Comparison of ENCODE assay signal across 8 mouse cellular contexts in genomic region chr11:60046058-60046735, GRCm38 (mm10). TPM values are rescaled to one million over a fixed set of nuclear protein-coding genes. Genes with fewer than 3 reads are reported as not detected.
A peak's percentile ranks its signal among the peaks of the same experiment; 100 is the strongest.
DNase-seq lines count a peak whose midpoint lies in the region; ATAC-seq and TF ChIP-seq lines count a peak whose summit lies in the region.

Gene Pemt, minus strand, starts transcription at chr11:60046489.

- H3K27me3 ChIP-seq in hindbrain, embryonic 10.5 days (ENCODE audit: insufficient read depth, poor library complexity, severe bottlenecking): no peaks in the 10 kb centered on the region
- no peaks in the 10 kb centered on the region for H3K27me3 ChIP-seq in lung, postnatal 0 days (replicated peaks; ENCODE audit: insufficient read depth, low read length)

- TF ChIP-seq EP300 in lung, postnatal 0 days (IDR thresholded peaks at IDR 0.05): no peak

- under 1% methylated on average over 44 of the region's 44 CpGs for WGBS in hindbrain, embryonic 10.5 days
- WGBS in lung, postnatal 0 days: under 1% methylated on average over 44 of the region's 44 CpGs

- peak within 1 kb of the TSS; percentile 60 for H3K4me3 ChIP-seq in hindbrain, embryonic 10.5 days
- H3K4me3 ChIP-seq in lung, postnatal 0 days (ENCODE audit: low read depth, low read length): peak within 1 kb of the TSS; percentile 50

- H3K9me3 ChIP-seq in hindbrain, embryonic 10.5 days: no peaks in the 10 kb centered on the region
- H3K9me3 ChIP-seq in lung, postnatal 0 days (ENCODE audit: low read length): no peaks in the 10 kb centered on the region

- H3K4me1 ChIP-seq in hindbrain, embryonic 10.5 days (replicated peaks): peaks cover 8% of the 10 kb centered on the region
- H3K4me1 ChIP-seq in lung, postnatal 0 days (ENCODE audit: insufficient read depth, low read depth, low read length): no peaks in the 10 kb centered on the region; the same call in 1 of the 2 replicates

- peak; percentile 97 for ATAC-seq in frontal cortex, adult (ENCODE audit: low TSS enrichment)
- ATAC-seq in lung, postnatal 0 days: peak; percentile 99

- H3K36me3 ChIP-seq in hindbrain, embryonic 10.5 days: no peaks in the 10 kb centered on the region
- no peaks in the 10 kb centered on the region for H3K36me3 ChIP-seq in lung, postnatal 0 days (ENCODE audit: insufficient read depth, low read length)

- peak within 1 kb of the TSS; percentile 61 for H3K4me2 ChIP-seq in lung, postnatal 0 days (replicated peaks; ENCODE audit: low read depth, low read length)

- peak; percentile 99 for DNase-seq in MN1 (ENCODE audit: low spot score)
- DNase-seq in cerebellum, adult 9-10 months: peak; percentile 99
- DNase-seq in hindbrain, embryonic 10.5 days (ENCODE audit: low spot score): peak; percentile 96
- peak; percentile 98 for DNase-seq in layer of hippocampus, adult 9-11 months
- DNase-seq in lung, postnatal 0 days (ENCODE audit: low spot score): peak; percentile 98
- DNase-seq in ovary, postnatal 14 days (ENCODE audit: low spot score): peak; percentile 91
- DNase-seq in thymus, postnatal 14 days: peak; percentile 98

- peak; percentile 72 for TF ChIP-seq CTCF in lung, postnatal 0 days (IDR thresholded peaks at IDR 0.05)

- H3K9ac ChIP-seq in lung, postnatal 0 days (replicated peaks; ENCODE audit: low read depth): peak within 1 kb of the TSS; percentile 24; the same call in 1 of the 2 replicates

- peak within 1 kb of the TSS; percentile 91 for H3K27ac ChIP-seq in hindbrain, embryonic 10.5 days
- peak within 1 kb of the TSS; percentile 78 for H3K27ac ChIP-seq in lung, postnatal 0 days (ENCODE audit: low read length)

RNA-seq across cellular contexts. Expression of gene Pemt, which starts in this region (rescaled TPM):
- polyA plus RNA-seq in hindbrain, embryonic 10.5 days (2016; fragmentation: Nextera tagmentation; extraction: Ambion mirVana): 8.3 and 9.2 TPM in 2 replicates
- 5.0 and 6.0 TPM in 2 replicates for polyA plus RNA-seq in lung, postnatal 0 days (2015; fragmentation: Nextera tagmentation; extraction: Ambion mirVana)

Comparison
In these comparisons a context has a peak if more than half of its experiments do, and no peak if none do; other contexts are left out.
1. Peak in every context shown above with its lines: DNase-seq, ATAC-seq, H3K4me3 ChIP-seq and H3K27ac ChIP-seq.